Mouse (Mus musculus) left cerebral cortex, adult 18-20 months (tissue): ENCODE measurements around the gene Psmc3ip. TPM values are rescaled to one million over a fixed set of nuclear protein-coding genes. Genes with fewer than 3 reads are reported as not detected.

ENCODE experiments used
- DNase-seq, 2 experiments: peaks; one replicate each; pipeline ENCODE4 v3.0.0; 2021 to 2022; ENCODE audit warnings: low spot score in 2 of 2, mixed read lengths in 1 of 2
- total RNA-seq, 2 experiments: library from RNA; stranded (reverse); gene quantifications; 2 replicates each; pipeline ENCODE4 v1.2.3; 2021

Gene Psmc3ip
- total RNA-seq, 2 experiments from 2014 or later = 3.0 to 3.6 TPM

DNA sequence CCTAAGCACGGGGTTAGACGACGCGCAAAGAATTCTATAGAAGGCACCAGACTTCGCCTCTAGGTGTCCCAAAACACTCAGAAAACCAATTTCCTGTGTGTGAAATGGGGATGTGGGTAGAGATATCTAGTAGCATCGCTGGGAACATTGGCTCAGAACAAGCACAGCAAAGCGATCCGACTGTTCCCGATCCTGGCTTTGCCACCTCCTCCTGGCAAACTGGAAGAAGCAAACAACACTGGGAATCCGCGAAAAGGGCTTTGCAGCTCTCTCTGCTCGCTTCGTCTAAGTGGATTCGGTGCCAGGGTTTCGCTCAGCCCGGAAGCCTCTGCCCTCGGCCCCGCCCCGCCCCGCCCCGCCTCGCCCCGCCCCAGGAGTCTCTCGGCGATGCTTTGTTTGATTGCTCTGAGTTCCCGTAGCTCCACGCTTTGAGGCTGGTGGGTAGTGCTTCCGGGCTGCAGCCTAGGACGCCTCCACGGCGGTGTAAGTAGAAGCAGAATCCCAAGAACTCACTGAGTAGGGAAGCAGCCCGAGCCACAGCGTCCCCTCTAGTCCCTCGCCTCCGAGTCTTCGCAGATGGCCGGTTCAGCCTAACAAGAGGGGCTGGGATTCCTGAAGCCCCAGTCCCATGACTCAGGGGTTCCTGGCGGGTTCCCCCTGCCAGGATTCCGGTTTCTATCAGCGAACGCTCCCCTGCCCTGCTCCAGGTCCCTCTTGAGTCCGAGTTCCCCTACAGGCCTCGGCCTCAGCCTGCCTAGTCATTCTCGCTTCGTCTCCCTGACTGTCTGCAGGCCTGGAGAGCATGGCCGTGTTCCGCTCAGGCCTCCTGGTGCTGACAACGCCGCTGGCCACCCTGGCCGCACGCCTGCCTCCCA, 12.8 kb downstream of the Psmc3ip start, which contains the start of gene Coasy:
TSS of gene Coasy (plus strand) at position 358 of the 875 bp plus-strand sequence.
- peak; percentile 91 to 93 for DNase-seq

DNA sequence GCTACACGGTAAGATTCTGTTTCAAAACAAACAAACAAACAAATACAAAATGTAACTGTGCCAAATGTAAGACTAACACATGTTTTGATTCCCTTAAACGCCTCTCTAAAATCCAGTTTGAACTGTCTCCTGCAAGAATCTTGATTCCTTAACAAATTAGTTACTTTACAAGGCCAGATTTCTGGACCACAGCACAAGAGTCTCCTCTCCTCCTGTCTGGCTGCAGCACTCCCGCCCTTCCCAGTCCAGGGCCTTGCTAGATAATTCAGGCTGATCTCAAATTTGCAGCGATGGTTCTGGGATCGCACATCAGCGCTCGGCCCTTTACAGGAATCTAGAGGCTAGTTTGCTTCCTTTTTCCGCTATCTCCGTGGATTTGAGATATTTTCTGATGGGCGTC, 13.6 kb downstream of the Psmc3ip start:
- DNase-seq = no peak

DNA sequence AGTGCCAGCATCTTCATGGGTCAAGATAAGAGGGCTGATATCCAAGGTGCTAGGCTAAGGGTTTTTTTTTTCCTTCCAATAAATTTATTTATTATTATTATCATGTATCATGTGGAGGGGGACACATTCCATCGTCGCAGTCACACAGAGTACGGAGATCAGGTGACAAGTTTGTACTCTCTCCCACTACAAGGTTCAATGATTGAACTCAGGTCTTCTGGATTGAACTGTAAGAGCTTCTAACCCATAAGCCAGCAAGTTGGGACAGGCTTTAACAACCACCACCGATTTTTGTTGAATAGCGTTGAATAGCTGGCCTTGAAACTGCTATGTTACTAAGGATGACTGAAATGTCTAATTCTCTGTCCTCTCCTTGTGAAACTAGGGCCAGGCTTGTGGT, 14.8 kb downstream of the Psmc3ip start:
- no peak for DNase-seq

DNA sequence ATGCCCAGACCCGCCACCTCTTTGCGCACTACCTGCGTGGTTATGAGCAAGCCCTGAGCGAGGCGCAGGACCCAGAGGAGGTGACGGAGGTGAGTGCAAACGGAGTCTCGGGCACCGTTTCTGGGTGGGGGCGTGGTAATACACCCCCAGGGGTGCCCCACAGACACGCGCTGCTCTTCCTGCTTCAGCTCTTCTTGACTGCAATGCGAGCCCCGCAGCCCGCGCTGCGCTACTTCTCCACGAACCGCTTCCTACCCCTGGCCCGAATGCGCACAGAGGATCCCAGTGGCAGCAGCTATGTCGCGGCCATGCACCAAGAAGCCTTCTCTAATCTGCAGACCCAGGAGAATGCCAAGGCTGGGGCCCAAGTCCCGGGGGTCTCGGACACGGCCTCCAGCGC, 15.5 kb downstream of the Psmc3ip start:
- no peak for DNase-seq

DNA sequence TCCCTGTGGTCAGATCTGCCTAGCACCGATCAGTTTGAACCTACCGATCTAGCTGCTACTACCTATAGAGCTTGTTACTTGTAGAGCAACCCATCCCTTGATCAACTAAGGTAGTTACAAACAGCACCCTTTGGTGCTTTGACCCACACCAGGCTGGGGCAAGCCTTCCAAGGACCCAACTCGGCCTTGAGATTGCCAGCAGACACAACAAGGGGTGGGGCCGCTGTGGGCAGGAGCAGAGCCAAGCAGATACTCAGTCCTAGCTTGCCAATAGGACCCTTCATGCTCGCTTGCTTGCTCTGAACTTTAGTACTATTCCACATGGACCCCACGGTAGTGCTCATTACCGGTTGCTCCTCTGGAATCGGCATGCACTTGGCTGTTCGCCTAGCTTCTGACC, 17.1 kb downstream of the Psmc3ip start, which contains the start of gene Hsd17b1:
TSS of gene Hsd17b1 (plus strand) at position 291 of the 400 bp plus-strand sequence.
- DNase-seq = no peak

DNA sequence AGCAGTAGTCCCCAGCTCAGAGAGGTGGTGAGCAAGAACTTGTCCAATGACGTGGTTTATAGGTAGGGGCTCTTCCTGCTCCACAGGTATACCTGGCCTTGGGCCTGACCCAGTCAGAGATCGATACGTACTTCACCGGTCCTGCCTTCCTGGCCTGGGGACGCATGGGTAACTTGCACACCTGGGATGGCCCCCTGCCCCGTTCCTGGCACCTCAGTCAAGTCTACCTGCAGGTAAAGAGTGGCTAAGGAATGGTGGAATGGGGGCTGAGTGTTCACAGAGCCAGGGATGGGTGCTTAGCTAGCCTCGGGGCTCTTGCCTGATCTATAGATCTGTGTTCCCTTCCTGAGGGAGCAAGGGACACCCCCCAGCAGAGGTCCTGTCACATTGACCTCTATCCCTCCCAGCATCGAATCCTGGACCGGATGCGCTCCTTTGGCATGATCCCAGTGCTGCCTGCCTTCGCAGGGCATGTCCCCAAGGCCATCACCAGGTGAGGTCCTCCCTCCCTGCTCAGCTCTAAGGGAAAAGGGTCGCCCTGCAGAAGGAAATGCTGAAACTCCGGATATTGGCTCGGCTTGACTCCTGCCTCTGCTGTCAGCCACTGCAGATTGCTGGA, 23.3 kb downstream of the Psmc3ip start:
- DNase-seq = no peak

DNA sequence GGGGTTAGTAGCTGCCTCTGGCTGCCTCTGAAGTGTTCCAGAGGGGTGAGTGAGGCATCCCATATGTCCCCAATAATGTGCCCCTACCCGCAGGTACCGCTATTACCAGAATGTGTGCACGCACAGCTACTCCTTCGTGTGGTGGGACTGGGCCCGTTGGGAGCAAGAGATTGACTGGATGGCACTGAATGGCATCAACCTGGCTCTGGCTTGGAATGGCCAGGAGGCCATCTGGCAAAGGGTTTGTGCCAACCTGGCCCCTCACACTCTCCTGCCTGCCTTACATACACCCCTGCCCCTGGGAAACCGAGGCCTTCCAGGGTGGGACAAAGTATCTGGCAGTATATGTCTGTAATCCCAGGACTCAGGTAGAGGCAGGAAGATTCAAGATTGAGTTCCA, 24.2 kb downstream of the Psmc3ip start:
- DNase-seq = no peak

- no peak for DNase-seq
Measured at GRCm38 (mm10) chr11:101070189-101070527, 25.1 kb downstream of the Psmc3ip start.

DNA sequence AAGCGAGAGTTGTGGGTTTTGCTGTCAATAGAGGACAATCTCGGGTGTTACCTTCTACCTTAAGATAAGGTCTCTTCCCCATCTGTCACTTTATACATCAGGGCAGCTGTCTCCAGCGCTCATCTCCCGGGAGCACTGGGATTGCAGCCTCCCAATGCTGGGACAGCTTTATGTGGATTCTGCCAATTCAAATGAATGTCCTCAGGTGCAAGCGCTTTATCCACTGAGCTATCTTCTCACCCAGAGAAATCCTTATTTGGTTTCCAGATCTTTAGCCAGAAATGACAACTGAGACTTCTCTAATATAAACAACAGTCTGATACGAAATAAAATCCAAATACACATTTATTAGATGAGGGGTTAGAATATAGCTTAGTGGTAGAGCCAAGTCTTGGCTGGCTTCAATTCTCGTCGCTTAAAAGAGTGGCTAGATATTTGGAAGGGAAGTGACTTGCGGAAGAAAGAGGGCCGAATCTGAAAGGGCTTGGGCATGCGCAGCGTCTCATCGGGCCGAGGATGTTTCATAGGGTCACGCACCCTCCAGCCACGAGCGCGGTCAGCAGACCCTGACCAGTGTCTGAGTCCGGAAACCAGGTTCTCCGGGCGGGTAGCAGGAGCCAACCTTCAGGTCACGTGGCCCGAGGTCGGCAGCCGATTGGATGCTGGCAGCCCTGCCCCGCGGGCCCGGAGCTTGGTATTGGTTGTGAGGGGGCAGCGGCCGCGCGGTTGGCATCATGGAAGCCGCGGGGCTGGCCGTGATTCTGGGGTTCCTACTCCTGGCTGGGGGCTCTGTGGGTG, 25.6 kb downstream of the Psmc3ip start, which contains the start of gene Naglu:
TSS of gene Naglu (plus strand) at position 622 of the 798 bp plus-strand sequence.
- peak; percentile 93 to 96 for DNase-seq

DNA sequence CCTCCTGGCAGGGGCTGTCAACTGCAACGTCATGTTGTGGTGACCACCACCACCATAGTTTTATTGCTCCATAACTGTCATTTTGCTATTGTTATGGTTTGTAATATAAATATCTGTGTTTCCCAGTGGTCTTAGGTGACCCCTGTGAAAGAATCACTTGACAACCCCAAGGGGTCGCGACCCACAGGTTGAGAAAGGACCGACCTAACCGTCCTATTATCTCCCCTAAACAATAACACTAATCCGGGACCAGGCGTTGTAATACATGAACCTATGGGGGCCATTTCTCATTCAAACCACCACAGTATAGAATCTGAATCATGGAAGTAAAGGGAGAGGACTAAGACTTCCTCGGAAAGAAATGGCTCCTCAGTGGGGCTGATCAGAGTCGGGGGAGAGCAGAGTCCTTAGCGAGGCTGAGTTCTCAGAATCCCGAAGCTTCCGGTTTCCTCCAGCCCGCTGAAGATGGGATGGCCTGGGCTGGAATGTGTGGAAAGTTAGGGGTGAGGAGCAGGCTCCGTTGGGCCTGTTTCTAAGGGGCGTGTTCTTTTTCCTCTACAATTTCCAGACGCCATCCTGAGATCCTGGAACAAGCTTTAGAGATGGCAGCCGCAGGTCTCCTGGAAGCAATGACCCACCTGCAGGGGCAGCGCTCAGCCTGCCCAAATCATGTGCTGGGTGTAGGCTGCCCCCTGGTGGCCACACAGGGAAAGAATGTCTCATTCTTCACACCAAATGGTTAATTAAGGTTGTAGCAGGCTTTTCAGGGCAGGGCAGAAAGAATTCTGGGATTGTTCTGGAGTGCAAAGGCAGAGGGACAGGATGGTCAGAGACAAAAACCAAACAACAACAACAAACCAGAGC, 28.5 kb downstream of the Psmc3ip start:
- peak; percentile 76 to 77 for DNase-seq

DNA sequence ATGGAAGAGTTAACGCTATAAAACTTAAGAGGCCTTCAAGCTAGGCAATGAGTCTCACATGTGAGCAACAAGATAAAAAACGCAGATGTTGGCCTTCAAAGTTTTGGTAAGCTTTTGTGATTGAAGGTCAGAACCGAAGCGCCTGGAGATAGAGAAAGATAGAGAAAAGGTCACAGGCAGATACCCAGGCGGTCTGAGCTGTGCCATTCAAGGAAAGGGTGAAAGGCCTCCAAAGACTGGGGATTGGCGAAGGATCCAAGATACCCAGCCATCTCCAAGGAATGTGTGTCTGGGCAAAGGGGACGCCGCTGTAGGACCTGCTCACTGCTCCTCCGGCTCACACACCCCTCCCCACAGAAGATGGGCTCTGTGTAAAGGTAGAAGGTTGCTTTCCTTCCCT, 30.2 kb downstream of the Psmc3ip start:
- no peak for DNase-seq

GRCm38 (mm10) chr11:101064462-101064861, 30.8 kb downstream of the Psmc3ip start:
- DNase-seq = no peak

- DNase-seq = peak in 1 of 2 experiments; percentile 58
Measured at GRCm38 (mm10) chr11:101063676-101064327, 31.4 kb downstream of the Psmc3ip start.

- DNase-seq = peak in 1 of 2 experiments; percentile 3
Measured at GRCm38 (mm10) chr11:101062971-101063675, 32.1 kb downstream of the Psmc3ip start.

GRCm38 (mm10) chr11:101062165-101062884, 32.9 kb downstream of the Psmc3ip start:
- DNase-seq = peak in 1 of 2 experiments; percentile 36

GRCm38 (mm10) chr11:101061049-101061448, 34.2 kb downstream of the Psmc3ip start:
- no peak for DNase-seq

DNA sequence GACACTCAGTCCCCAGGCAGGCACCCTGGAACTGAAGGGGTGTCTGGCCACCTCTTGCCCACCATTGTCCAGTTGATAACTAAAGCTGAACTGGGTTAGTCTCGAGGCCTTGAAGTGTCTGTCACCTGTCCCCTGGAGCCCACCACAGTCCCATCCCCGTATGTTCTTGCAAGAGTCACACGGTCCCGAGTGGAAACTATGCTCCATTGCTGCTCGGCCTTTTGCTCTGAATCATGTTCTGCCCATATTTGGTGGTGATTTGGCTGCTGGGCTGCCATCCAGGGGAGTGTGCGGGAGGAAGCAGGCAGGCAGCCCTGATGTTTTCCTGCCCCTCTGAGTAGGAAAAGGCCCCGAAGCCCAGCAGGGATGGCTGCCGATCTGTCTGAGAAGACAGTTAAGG, 35.1 kb downstream of the Psmc3ip start:
- peak; percentile 63 to 76 for DNase-seq

DNA sequence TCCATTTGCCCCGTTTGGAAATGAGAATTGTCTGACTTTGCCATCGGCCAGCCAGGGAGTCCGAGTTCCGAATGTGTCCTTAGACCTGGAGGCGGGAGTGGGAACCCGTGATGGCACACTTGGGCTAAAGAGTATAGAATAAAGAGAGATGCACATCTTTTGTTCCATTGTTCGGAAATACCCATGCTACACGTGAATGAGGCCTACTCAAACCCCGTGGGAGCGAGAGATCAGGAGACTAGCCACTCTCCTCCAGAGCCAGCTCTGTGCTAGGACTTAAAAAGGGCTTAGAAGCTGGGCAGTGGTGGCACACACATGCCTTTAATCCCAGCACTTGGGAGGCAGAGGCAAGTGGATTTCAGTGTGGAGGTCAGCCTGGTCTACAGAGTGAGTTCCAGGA, 35.8 kb downstream of the Psmc3ip start:
- no peak for DNase-seq

- peak in 1 of 2 experiments; percentile 1 for DNase-seq
Measured at GRCm38 (mm10) chr11:101058726-101059125, 36.5 kb downstream of the Psmc3ip start.
